Mouse (Mus musculus): ENCODE results near the gene Agbl4.

DNA sequence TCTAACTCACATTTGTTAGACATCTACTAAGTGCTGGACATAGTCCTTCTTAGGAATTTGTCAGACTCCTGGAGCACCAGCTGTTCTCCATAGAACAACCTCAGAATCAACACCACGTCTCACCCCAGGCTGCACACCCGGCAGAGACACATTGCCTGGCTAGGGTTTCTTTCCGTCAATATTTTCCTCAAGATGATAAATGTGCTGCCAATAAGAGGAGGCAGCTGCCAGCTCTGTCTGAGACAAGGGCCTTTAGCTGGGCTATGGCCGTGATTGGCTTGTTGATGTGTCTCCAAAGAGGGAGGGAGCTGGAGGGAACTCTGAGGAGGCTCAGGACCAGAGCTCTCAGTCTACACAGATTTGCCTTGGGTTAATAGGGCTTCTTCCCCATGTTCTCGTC, 1227.5 kb downstream of the Agbl4 start:
- TF ChIP-seq POLR2A (IDR thresholded peaks at IDR 0.05; ENCODE audit: borderline replicate concordance, extremely low read depth, low read depth, low read length) (no peak), CTCF (IDR thresholded peaks at IDR 0.05; ENCODE audit: insufficient read depth, low read length) (no peak)
